Mouse (Mus musculus) bone marrow macrophage, adult 2 months (primary cell): ENCODE results near the gene Camkmt.

Experiments used
- CTCF ChIP-seq: IDR thresholded peaks from 2 replicates; pipeline ENCODE4 v1.5.1; 2012; ENCODE audit warnings: low read depth, mild to moderate bottlenecking, low read length, moderate library complexity
- POLR2A ChIP-seq: IDR thresholded peaks from 2 replicates; pipeline ENCODE4 v1.6.1; 2012; ENCODE audit warnings: mild to moderate bottlenecking, low read depth, low read length, borderline replicate concordance

DNA sequence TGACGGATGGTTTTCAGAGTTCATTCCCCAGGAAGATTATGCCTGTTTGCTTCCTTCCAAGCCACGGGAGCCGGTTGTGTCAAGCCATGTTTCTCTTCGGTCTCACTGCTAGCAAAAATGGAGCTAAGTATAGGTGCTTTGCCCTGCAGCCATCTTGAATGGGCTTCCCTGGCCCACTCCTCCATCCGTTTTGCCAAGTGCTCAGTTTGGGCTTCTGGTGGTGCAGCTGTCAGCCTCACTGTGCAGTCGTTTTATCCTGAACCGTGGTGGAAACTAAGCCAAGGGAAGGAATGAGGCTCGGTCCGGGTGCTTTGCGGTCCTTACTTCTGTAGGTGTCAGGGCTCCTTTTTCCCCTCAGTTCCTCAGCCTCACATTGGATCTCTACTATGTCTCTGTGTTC, 263.3 kb downstream of the Camkmt start:
- TF ChIP-seq CTCF (no peak), POLR2A (no peak)
